Mouse (Mus musculus) midbrain, embryonic 14.5 days (tissue): ENCODE data around the gene Fto. TPM values are rescaled to one million over a fixed set of nuclear protein-coding genes. Genes with fewer than 3 reads are reported as not detected.

ENCODE experiments used
- ATAC-seq: fragments of 200-750 bp; cut with Nextera tagmentation; 2 replicates; pipeline ENCODE4 v1.8.0; 2017; ENCODE audit warnings: moderate number of reproducible peaks, moderate library complexity; ENCODE audit not compliant: low FRiP score, low TSS enrichment
- DNase-seq: peaks from one replicate; pipeline ENCODE4 v3.0.0-alpha.2; 2015
- H3K27ac ChIP-seq: fragments of 300-500 bp; sonication (generic); replicated peaks from 2 replicates; pipeline ENCODE4 v1.5.1; 2014; ENCODE audit warnings: mild to moderate bottlenecking, low read depth, low read length, moderate library complexity
- H3K27me3 ChIP-seq: fragments of 300-500 bp; sonication (generic); 2 replicates; pipeline ENCODE4 v1.6.1; 2014; ENCODE audit warnings: low read length, control low read depth, mixed read lengths; ENCODE audit not compliant: control insufficient read depth, insufficient read depth
- H3K36me3 ChIP-seq: fragments of 300-500 bp; sonication (generic); 2 replicates; pipeline ENCODE4 v1.6.1; 2014; ENCODE audit warnings: low read length, control low read depth; ENCODE audit not compliant: control insufficient read depth, insufficient read depth
- H3K4me1 ChIP-seq: fragments of 300-500 bp; sonication (generic); 2 replicates; pipeline ENCODE4 v1.6.1; 2014; ENCODE audit warnings: mild to moderate bottlenecking, antibody characterized with exemption, low read length, control low read depth; ENCODE audit not compliant: control insufficient read depth, insufficient read depth
- H3K4me2 ChIP-seq: fragments of 300-500 bp; sonication (generic); 2 replicates; pipeline ENCODE4 v1.6.1; 2014; ENCODE audit warnings: mild to moderate bottlenecking, low read length, moderate library complexity
- H3K4me3 ChIP-seq: fragments of 300-500 bp; sonication (generic); replicated peaks from 2 replicates; pipeline ENCODE4 v1.5.1; 2014; ENCODE audit warnings: low read depth, low read length
- H3K9ac ChIP-seq: fragments of 300-500 bp; sonication (generic); replicated peaks from 2 replicates; pipeline ENCODE4 v1.6.1; 2014; ENCODE audit warnings: mild to moderate bottlenecking, low read length, moderate library complexity
- H3K9me3 ChIP-seq: fragments of 300-500 bp; sonication (generic); 2 replicates; pipeline ENCODE4 v1.6.1; 2016; ENCODE audit warnings: low read length, control low read depth, mixed read lengths; ENCODE audit not compliant: control insufficient read depth
- WGBS: fragments of 180-500 bp; shearing (Covaris S2); extraction: QIAGEN DNeasy Blood & Tissue Kit; methylation state at CpG from one replicate; pipeline ENCODE4 v1.1.7; 2014; 5-methylcytosine and 5-hydroxymethylcytosine counted together
- polyA plus RNA-seq: library from polyadenylated mRNA; unstranded; fragments of >200 nt; fragmentation: Nextera tagmentation; extraction: Ambion mirVana; gene quantifications from 2 replicates; pipeline ENCODE4 v1.2.1, GENCODE M21; 2014

The Fto gene
- polyA plus RNA-seq, 1 experiment from 2014 or later = 161 TPM

- H3K27ac ChIP-seq = no peak overlapping the region
- H3K9ac ChIP-seq = no peak overlapping the region
- no peaks in the 10 kb centered on the region for H3K27me3 ChIP-seq
- WGBS = 85% methylated on average over 5 of the region's 5 CpGs
- ATAC-seq (no peak), DNase-seq (no peak)
- no peaks in the 10 kb centered on the region for H3K9me3 ChIP-seq
- no peak overlapping the region for H3K4me2 ChIP-seq
- peaks cover 20% of the 10 kb centered on the region for H3K4me1 ChIP-seq
- H3K4me3 ChIP-seq = no peak overlapping the region
- H3K36me3 ChIP-seq = no peaks in the 10 kb centered on the region
Measured at GRCm38 (mm10) chr8:91538892-91539291, 225.6 kb downstream of the Fto start.

- Histone ChIP-seq H3K4me3 (no peak overlapping the region), H3K36me3 (no peaks in the 10 kb centered on the region), H3K4me1 (peaks cover 14% of the 10 kb centered on the region), H3K27me3 (no peaks in the 10 kb centered on the region), H3K4me2 (no peak overlapping the region), H3K9me3 (no peaks in the 10 kb centered on the region), H3K9ac (no peak overlapping the region), H3K27ac (no peak overlapping the region)
- DNase-seq (no peak), ATAC-seq (no peak)
- 93% methylated on average over 8 of the region's 8 CpGs for WGBS
Measured at GRCm38 (mm10) chr8:91539586-91539985, 226.3 kb downstream of the Fto start.

- Histone ChIP-seq H3K4me1 (peaks cover 13% of the 10 kb centered on the region), H3K27me3 (no peaks in the 10 kb centered on the region), H3K4me2 (no peak overlapping the region), H3K9ac (no peak overlapping the region), H3K4me3 (no peak overlapping the region), H3K36me3 (no peaks in the 10 kb centered on the region), H3K27ac (no peak overlapping the region), H3K9me3 (no peaks in the 10 kb centered on the region)
- ATAC-seq (no peak), DNase-seq (no peak)
- 78% methylated on average over 3 of the region's 3 CpGs for WGBS
Measured at GRCm38 (mm10) chr8:91541229-91541628, 227.9 kb downstream of the Fto start.

GRCm38 (mm10) chr8:91545561-91545960 is 232.2 kb downstream of the Fto start:
- ATAC-seq = no peak
- no peak overlapping the region for H3K4me3 ChIP-seq
- no peak overlapping the region for H3K4me2 ChIP-seq
- H3K4me1 ChIP-seq = 0 out of 2 replicates have a peak, but pooled peaks cover 2% of the 10 kb centered on the region
- whole genome bisulfite sequencing = 95% methylated on average over 3 of the region's 3 CpGs
- H3K9ac ChIP-seq = no peak overlapping the region
- no peak overlapping the region for H3K27ac ChIP-seq
- H3K9me3 ChIP-seq = no peaks in the 10 kb centered on the region
- H3K36me3 ChIP-seq = no peaks in the 10 kb centered on the region
- H3K27me3 ChIP-seq = no peaks in the 10 kb centered on the region
- no peak for DNase-seq

- H3K4me3 ChIP-seq = no peak overlapping the region
- WGBS = 49% methylated on average over 8 of the region's 8 CpGs
Measured at GRCm38 (mm10) chr8:91546599-91546998, 233.3 kb downstream of the Fto start.

GRCm38 (mm10) chr8:91550131-91550530 is 236.8 kb downstream of the Fto start:
- 82% methylated on average over 1 of the region's 1 CpGs for WGBS
- no peak for ATAC-seq
- no peaks in the 10 kb centered on the region for H3K27me3 ChIP-seq
- no peak overlapping the region for H3K4me3 ChIP-seq
- H3K4me1 ChIP-seq = peaks cover 36% of the 10 kb centered on the region
- H3K9me3 ChIP-seq = no peaks in the 10 kb centered on the region
- H3K36me3 ChIP-seq = no peaks in the 10 kb centered on the region
- H3K9ac ChIP-seq = no peak overlapping the region
- no peak overlapping the region for H3K4me2 ChIP-seq
- no peak for DNase-seq
- no peak overlapping the region for H3K27ac ChIP-seq

More at GRCm38 (mm10) chr8:91546599-91546998, 233.3 kb downstream of the Fto start:
- no peaks in the 10 kb centered on the region for H3K27me3 ChIP-seq
- peaks cover 10% of the 10 kb centered on the region; the same call in 1 of the 2 replicates for H3K4me1 ChIP-seq
- DNase-seq = no peak
- no peak overlapping the region for H3K4me2 ChIP-seq
- H3K27ac ChIP-seq = no peak overlapping the region
- H3K9me3 ChIP-seq = no peaks in the 10 kb centered on the region
- no peaks in the 10 kb centered on the region for H3K36me3 ChIP-seq
- H3K9ac ChIP-seq = no peak overlapping the region
- no peak for ATAC-seq

- no peak for ATAC-seq
- no peak overlapping the region; the same call in none of the 2 replicates for H3K27ac ChIP-seq
- no peak overlapping the region for H3K9ac ChIP-seq
- no peak overlapping the region for H3K4me2 ChIP-seq
- no peak for DNase-seq
- WGBS = 63% methylated on average over 9 of the region's 9 CpGs
- no peaks in the 10 kb centered on the region for H3K36me3 ChIP-seq
- no peaks in the 10 kb centered on the region for H3K9me3 ChIP-seq
- H3K4me3 ChIP-seq = no peak overlapping the region
- no peaks in the 10 kb centered on the region for H3K27me3 ChIP-seq
- peaks cover 36% of the 10 kb centered on the region for H3K4me1 ChIP-seq
Measured at GRCm38 (mm10) chr8:91551166-91551765, 237.9 kb downstream of the Fto start.

GRCm38 (mm10) chr8:91551775-91552538 is 238.6 kb downstream of the Fto start:
- DNase-seq = peak; percentile 71
- Histone ChIP-seq H3K4me3 (no peak overlapping the region), H3K9ac (no peak overlapping the region), H3K9me3 (no peaks in the 10 kb centered on the region), H3K27ac (peak overlapping the region; percentile 34), H3K4me2 (no peak overlapping the region), H3K36me3 (no peaks in the 10 kb centered on the region), H3K27me3 (no peaks in the 10 kb centered on the region), H3K4me1 (peaks cover 35% of the 10 kb centered on the region)
- 12% methylated on average over 10 of the region's 10 CpGs for WGBS
- ATAC-seq = peak; percentile 31; the same call in 1 of the 2 replicates

- H3K27ac ChIP-seq = no peak overlapping the region
- no peak overlapping the region for H3K9ac ChIP-seq
- ATAC-seq (no peak), DNase-seq (no peak)
- H3K4me1 ChIP-seq = peaks cover 34% of the 10 kb centered on the region
- H3K9me3 ChIP-seq = no peaks in the 10 kb centered on the region
- 31% methylated on average over 11 of the region's 11 CpGs for WGBS
- no peak overlapping the region for H3K4me3 ChIP-seq
- H3K27me3 ChIP-seq = no peaks in the 10 kb centered on the region
- no peaks in the 10 kb centered on the region for H3K36me3 ChIP-seq
- no peak overlapping the region for H3K4me2 ChIP-seq
Measured at GRCm38 (mm10) chr8:91552635-91553034, 239.3 kb downstream of the Fto start.
